Mouse (Mus musculus) CD8-positive naive resting alpha-beta T cell, adult 2 months (primary cell): ENCODE data around the gene Tmem185b.

Experiments
- DNase-seq, 2 experiments: peaks; one replicate each; pipeline ENCODE4 v3.0.0; 2022; ENCODE audit warnings: low read depth in 2 of 2, low spot score in 2 of 2

The Tmem185b gene

GRCm38 (mm10) chr1:119525689-119526591 lies at the start of gene Tmem185b:
Tmem185b (plus strand) TSS chr1:119526160.
- peak; percentile 79 to 84 for DNase-seq

DNA sequence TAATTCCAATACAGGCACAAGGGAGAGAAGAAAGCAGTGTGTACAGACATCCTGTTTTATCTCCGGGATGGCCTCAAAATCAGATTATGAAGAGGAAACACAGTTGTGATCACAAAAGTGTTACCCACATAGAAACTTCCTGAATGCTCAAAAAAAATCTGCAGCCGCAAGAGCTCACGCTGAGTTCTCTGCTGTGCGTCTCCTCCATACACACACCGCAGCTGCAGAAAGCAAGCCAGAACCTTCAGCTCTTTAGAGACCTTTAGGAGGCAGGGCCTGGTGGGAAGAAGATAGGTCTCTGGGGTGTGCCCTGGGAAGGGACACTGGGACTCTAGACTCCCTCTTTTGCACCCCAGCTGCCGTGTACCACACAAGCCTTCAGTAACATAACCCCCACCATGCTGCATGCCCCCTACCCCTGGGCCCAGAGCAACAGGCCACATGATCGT lies 49.0 kb upstream of the Tmem185b start:
- no peak for DNase-seq

GRCm38 (mm10) chr1:119479641-119480040 lies 46.3 kb upstream of the Tmem185b start:
- no peak for DNase-seq

DNA sequence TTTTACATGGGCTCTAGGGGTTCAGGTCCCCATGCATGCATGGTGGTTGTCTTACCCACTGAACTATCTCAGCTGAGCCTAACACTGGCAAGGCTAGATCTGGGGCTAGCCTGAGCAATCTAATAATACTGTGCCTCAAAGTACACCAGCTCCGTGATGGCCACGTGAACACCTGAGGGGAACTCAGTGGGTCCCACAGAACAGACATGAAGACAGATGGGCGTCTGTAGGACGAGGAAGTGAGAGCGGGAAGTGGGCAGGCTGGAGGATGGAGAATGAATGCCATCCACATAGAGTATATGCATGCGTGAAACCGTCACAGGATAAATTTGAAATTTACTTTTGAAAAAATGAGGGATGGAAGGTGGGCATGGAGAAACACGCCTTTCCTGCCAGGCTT lies 45.3 kb upstream of the Tmem185b start:
- DNase-seq = no peak

GRCm38 (mm10) chr1:119481205-119481932 lies 44.6 kb upstream of the Tmem185b start:
- no peak for DNase-seq

DNA sequence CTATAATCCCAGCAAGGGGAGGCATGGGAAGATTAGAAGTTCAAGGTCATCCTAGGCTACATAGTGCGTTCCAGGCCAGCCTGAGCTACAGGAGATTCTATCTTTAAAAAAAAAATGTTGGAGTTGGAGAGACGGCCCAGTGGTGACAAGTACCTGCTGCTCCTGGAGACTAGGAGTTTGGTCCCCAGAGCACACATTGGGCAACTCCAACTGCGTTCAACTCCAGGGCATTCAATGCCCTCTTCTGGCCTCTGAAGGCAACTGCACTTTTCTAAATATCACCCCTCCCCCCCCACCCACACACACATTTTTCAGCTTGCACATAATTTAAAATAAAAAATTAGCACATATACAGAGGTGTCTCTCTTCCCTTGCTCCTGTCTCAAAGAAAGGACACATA lies 43.1 kb upstream of the Tmem185b start:
- no peak for DNase-seq

DNA sequence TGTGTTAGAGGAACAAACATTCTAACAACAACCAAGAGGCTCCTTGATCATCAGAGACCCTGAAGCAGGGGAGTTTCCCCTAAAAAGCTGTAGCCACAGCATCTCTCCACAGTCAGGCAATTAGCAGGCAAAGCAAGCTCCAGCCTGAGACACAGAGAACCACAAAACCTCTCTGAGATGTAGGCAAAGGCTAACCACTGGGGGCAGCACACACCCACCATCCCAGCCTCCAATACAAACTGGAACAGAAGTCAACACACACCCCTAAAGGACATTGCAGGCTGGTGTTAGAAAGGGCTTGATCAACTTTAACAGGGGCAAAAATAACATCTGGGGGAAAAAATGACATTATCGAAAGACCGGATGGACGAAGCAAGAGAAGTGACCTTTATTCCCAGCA lies 41.5 kb upstream of the Tmem185b start:
- DNase-seq = no peak

- no peak for DNase-seq
Observed at GRCm38 (mm10) chr1:119485825-119486224, 40.1 kb upstream of the Tmem185b start.

DNA sequence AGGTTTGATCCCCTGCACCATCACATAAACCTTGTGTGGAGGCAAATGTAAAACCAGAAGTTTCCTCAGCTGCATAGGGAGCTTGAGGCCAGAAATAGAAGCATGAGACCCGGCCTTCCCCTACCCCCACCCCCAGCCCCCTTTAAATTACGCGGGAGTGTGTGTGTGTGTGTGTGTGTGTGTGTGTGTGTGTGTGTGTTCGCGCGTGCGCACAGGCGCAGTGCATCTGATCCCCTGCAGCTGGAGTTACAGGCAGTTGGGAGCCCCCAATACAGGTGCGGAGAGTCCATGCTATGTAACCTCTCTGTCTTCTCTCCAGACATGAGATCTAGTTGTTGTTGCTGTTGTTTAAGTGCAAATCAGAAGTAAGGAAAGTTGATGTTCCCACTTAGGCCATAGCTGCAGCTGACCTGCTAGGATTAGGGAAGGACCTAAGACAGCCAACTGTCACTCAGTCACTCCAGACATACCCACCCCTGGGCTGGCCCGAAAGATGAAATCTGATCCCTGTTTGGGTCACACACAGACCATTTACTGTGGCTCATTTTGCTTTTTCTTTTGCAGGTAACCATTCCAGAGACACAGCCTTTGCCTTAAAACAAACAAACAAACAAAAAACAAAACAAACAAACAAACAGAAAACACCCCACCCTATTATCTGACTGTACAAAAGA lies 37.9 kb upstream of the Tmem185b start:
- DNase-seq = no peak

GRCm38 (mm10) chr1:119490765-119491164 lies 35.2 kb upstream of the Tmem185b start:
- DNase-seq = no peak

DNA sequence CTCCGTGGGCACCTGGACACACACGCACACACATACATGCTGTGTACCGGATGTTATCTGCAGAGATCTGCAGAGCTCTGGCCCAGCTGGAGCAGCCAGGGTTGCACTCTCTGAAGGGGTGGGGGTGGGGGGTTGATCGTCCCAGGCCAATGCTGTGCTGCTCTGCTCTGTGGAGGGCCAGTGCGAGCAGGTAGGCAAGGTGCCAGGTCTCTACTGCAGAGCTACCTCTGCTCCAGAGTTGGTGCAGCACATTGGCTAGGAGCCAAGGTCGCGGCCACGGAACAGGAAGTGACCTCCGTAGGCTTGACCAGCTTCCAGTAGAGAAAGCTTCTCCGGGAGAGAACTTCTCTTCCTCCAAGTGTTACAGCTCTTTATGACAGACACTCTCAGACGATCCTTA lies 33.9 kb upstream of the Tmem185b start:
- peak in 1 of 2 experiments; percentile 26 for DNase-seq

DNA sequence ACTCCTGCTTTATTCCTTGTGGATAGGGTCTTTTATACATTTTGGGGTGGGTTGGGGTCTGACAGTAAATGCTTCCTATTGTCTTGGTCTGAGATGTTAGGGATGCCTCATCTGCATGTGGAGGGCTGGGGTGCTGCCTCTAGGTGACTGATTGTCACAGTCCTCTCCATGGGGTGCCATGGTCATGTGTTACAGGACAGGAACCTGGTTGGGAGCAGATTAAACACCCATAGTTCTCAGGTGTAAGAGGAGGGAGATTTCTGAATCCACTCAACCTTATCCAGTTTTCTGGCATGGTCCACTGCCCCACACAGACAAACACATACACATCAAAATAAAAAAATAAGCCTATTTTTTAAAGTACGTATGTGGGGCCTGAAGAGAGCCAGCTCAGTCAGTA lies 33.5 kb upstream of the Tmem185b start:
- DNase-seq = no peak

- DNase-seq = no peak
Observed at GRCm38 (mm10) chr1:119494024-119494711, 31.8 kb upstream of the Tmem185b start.

- DNase-seq = no peak
Observed at GRCm38 (mm10) chr1:119494712-119495395, 31.1 kb upstream of the Tmem185b start.

GRCm38 (mm10) chr1:119495396-119495775 lies 30.6 kb upstream of the Tmem185b start:
- no peak for DNase-seq

GRCm38 (mm10) chr1:119497346-119498004 lies 28.5 kb upstream of the Tmem185b start:
- DNase-seq = no peak

DNA sequence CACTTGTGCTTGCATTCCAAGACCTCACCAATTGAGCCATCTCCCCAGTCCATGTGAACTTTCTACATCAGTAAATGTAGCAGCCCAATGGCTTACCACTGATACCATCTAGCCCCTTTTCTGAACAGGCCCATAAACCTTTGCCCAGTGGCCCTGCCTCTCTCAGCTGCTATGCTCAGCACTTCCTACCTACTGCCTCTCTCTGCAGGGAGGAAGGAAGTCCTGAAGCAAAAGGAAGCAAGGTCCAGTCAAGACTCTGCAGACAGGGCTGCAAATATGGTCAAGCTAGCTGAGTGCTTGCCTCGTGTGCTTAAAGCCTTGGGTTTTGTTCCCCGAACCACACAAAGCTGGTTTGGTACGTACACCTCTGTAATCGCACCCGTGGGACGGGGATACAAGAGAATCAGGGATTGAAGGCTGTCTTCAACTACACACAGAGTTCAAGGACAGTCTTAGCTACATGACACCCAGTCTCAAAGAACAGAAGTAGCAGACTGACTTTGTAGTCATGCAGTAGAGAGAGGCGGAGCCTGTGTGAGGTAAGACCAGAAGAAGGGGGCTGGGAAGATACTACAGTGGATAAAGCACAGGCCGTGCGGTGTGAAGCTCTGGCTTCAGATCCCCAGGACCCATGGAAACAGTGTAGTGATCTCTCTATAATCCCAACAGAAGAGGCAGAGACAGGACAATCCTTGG lies 27.3 kb upstream of the Tmem185b start:
- no peak for DNase-seq

DNA sequence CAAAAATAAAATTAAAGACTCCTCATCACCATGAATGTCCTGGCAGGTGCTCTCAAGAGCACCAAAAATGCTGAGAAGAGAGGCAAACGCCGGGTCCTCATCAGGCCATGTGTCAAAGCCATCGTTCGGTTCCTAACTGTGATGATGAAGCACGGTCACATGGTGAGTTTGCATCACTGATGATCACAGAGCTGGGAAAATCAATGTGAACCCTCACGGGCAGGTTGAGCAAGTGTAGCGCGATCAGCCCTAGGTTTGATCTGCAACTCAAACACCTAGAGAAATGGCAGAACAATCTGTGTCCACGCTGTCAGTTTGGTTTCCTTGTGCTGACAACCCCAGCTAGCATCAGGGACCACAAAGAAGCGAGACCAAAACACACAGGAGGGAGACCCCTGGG lies 26.5 kb upstream of the Tmem185b start:
- DNase-seq = no peak

DNA sequence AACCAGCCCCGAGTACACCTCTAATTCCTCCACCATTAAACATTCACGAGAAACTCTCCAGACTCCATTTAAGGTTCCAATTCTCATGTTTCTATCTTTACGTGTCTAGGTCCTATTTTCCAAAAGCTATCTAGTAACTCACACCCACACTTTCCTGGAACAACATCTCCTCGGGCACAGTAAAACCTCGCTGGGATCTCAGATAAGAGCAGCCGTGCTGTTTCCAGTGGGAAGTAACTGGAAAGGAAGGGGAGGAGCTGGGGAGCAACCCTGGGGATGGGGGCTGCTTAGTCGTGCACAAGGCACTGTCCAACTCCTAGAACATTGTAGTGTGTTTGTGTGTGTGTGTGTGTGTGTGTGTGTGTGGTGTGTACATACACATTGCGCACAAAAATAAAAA lies 24.1 kb upstream of the Tmem185b start:
- no peak for DNase-seq
